In genomic region chr19:42640211-42640610, GRCm38 (mm10) we compare ENCODE assay signal across 29 mouse cellular contexts. TPM values are rescaled to one million over a fixed set of nuclear protein-coding genes. Genes with fewer than 3 reads are reported as not detected.
DNase-seq lines count a peak whose midpoint lies in the region; ATAC-seq and TF ChIP-seq lines count a peak whose summit lies in the region.
"Had no signal": no experiment of that assay in that cellular context is flagged by ENCODE, and none has a peak within 500 bp of the region (broad histone marks: within the 10 kb centered on the region; RNA-seq: fewer than 3 reads in every experiment).

No protein-coding gene starts in this region.

- no peak overlapping the region for H3K4me2 ChIP-seq in intestine, embryonic 14.5 days (ENCODE audit: low read length)
- H3K4me2 ChIP-seq in intestine, postnatal 0 days (replicated peaks; ENCODE audit: low read depth): no peak overlapping the region
- H3K4me2 ChIP-seq in stomach, embryonic 15.5 days: no peak overlapping the region
- H3K4me2 ChIP-seq: heart, embryonic 11.5 days; kidney, embryonic 15.5 days; liver, embryonic 13.5 days; midbrain, embryonic 15.5 days had no signal

- peak overlapping the region; percentile 82 for H3K27ac ChIP-seq in intestine, embryonic 14.5 days (ENCODE audit: low read depth)
- H3K27ac ChIP-seq in intestine, postnatal 0 days (ENCODE audit: low read depth, low read length): no peak overlapping the region
- H3K27ac ChIP-seq in stomach, embryonic 15.5 days: 0 out of 2 replicates have a peak overlapping the region, but pooled peaks have one; percentile 86
- H3K27ac ChIP-seq: kidney, embryonic 15.5 days; left cerebral cortex, adult 2 months; liver, embryonic 13.5 days; midbrain, embryonic 15.5 days had no signal

- no peaks in the 10 kb centered on the region for H3K36me3 ChIP-seq in intestine, embryonic 14.5 days (ENCODE audit: control insufficient read depth, insufficient read depth, low read length)
- H3K36me3 ChIP-seq in intestine, postnatal 0 days (ENCODE audit: control insufficient read depth, insufficient read depth): no peaks in the 10 kb centered on the region
- no peaks in the 10 kb centered on the region for H3K36me3 ChIP-seq in stomach, embryonic 15.5 days
- H3K36me3 ChIP-seq: kidney, embryonic 15.5 days; liver, embryonic 13.5 days; midbrain, embryonic 15.5 days had no signal

- H3K27me3 ChIP-seq in intestine, embryonic 14.5 days (replicated peaks; ENCODE audit: control insufficient read depth, insufficient read depth, low read length): no peaks in the 10 kb centered on the region
- no peaks in the 10 kb centered on the region for H3K27me3 ChIP-seq in intestine, postnatal 0 days (replicated peaks; ENCODE audit: control insufficient read depth, insufficient read depth, low read length)
- H3K27me3 ChIP-seq in stomach, embryonic 15.5 days (replicated peaks): no peaks in the 10 kb centered on the region
- H3K27me3 ChIP-seq: kidney, embryonic 15.5 days; liver, embryonic 13.5 days; midbrain, embryonic 15.5 days had no signal

- no peaks in the 10 kb centered on the region for H3K9me3 ChIP-seq in intestine, embryonic 14.5 days (ENCODE audit: control insufficient read depth, low read length)
- H3K9me3 ChIP-seq in intestine, postnatal 0 days (ENCODE audit: control insufficient read depth): no peaks in the 10 kb centered on the region
- H3K9me3 ChIP-seq in stomach, embryonic 15.5 days: no peaks in the 10 kb centered on the region
- H3K9me3 ChIP-seq: kidney, embryonic 15.5 days; liver, embryonic 13.5 days; midbrain, embryonic 15.5 days had no signal

- DNase-seq in intestine, embryonic 14.5 days (ENCODE audit: low spot score): peak; percentile 40
- DNase-seq in urinary bladder, adult 2 months (ENCODE audit: low spot score): peak; percentile 4
- no peak for DNase-seq in urinary bladder, postnatal 14 days (ENCODE audit: low spot score)
- DNase-seq in gastrocnemius, adult 8-10 months (ENCODE audit: low spot score in 2 of 2): no peak
- DNase-seq: adrenal gland, adult 2 months; adrenal gland, postnatal 36 days; B cell, adult 2 months; cerebellum, adult 2 months; cerebellum, postnatal 25 days; gastrocnemius, postnatal 25 days; heart, adult 18-20 months; kidney, adult 18-20 months; kidney, postnatal 25 days; left cerebral cortex, postnatal 4 days; liver, embryonic 13.5 days; lung, adult 2 months; lung, postnatal 14 days; thymus, adult 2 months; thymus, postnatal 36 days had no signal

- TF ChIP-seq CTCF in intestine, postnatal 0 days (IDR thresholded peaks at IDR 0.05; ENCODE audit: low read depth): no peak

- H3K9ac ChIP-seq in intestine, embryonic 14.5 days (ENCODE audit: low read length): no peak overlapping the region
- H3K9ac ChIP-seq in intestine, postnatal 0 days (ENCODE audit: low read depth, low read length): no peak overlapping the region
- H3K9ac ChIP-seq in stomach, embryonic 15.5 days: no peak overlapping the region
- H3K9ac ChIP-seq: kidney, embryonic 15.5 days; liver, embryonic 13.5 days; midbrain, embryonic 15.5 days had no signal

- WGBS in intestine, embryonic 14.5 days: 84% methylated on average over 9 of the region's 9 CpGs
- WGBS in intestine, postnatal 0 days: 72% methylated on average over 9 of the region's 9 CpGs
- WGBS in stomach, embryonic 15.5 days: 73% methylated on average over 9 of the region's 9 CpGs

- peaks cover 20% of the 10 kb centered on the region for H3K4me1 ChIP-seq in intestine, embryonic 14.5 days (replicated peaks; ENCODE audit: control insufficient read depth, insufficient read depth, low read length)
- no peaks in the 10 kb centered on the region for H3K4me1 ChIP-seq in intestine, postnatal 0 days (replicated peaks; ENCODE audit: control insufficient read depth, insufficient read depth, low read length)
- H3K4me1 ChIP-seq in stomach, embryonic 15.5 days: peaks cover 8% of the 10 kb centered on the region; the same call in 1 of the 2 replicates
- H3K4me1 ChIP-seq: liver, embryonic 13.5 days; midbrain, embryonic 15.5 days had no signal

- H3K4me3 ChIP-seq in intestine, embryonic 14.5 days (ENCODE audit: low read depth, low read length): no peak overlapping the region
- no peak overlapping the region for H3K4me3 ChIP-seq in intestine, postnatal 0 days (ENCODE audit: low read depth, low read length)
- no peak overlapping the region for H3K4me3 ChIP-seq in stomach, embryonic 15.5 days (replicated peaks)
- H3K4me3 ChIP-seq: kidney, embryonic 15.5 days; left cerebral cortex, adult 2 months; liver, embryonic 13.5 days; midbrain, embryonic 15.5 days had no signal

- ATAC-seq in intestine, embryonic 14.5 days (replicated peaks; ENCODE audit: low FRiP score, low TSS enrichment, low read depth): no peak
- ATAC-seq in intestine, postnatal 0 days: no peak
- no peak for ATAC-seq in stomach, embryonic 15.5 days (ENCODE audit: insufficient read depth, low FRiP score, low read depth)
- ATAC-seq: activated CD4-positive, CD25-positive, alpha-beta regulatory T cell, adult 4 months; forebrain, embryonic 14.5 days; hindbrain, embryonic 16.5 days; midbrain, embryonic 15.5 days had no signal

RNA-seq across cellular contexts. Expression of gene Loxl4, which starts 27.6 kb away (rescaled TPM):
- polyA plus RNA-seq in intestine, embryonic 14.5 days (2014; fragmentation: Nextera tagmentation; extraction: Ambion mirVana): 1.4 and 1.8 TPM in 2 replicates
- polyA plus RNA-seq in intestine, postnatal 0 days (2015; fragmentation: Nextera tagmentation; extraction: Ambion mirVana): 0.78 and 0.99 TPM in 2 replicates
- 8.7 and 9.1 TPM in 2 replicates for polyA plus RNA-seq in urinary bladder, adult 2 months (2012; rRNA removed)
- 2.7 and 3.1 TPM in 2 replicates for polyA plus RNA-seq in stomach, embryonic 15.5 days (2015; fragmentation: Nextera tagmentation; extraction: Ambion mirVana)
- total RNA-seq in gastrocnemius, adult 8-10 months (2022): 1 to 10 TPM in 2 of 4 experiments, under 1 TPM in 2; 0.56 to 1.3 (median 1.1) TPM
- total RNA-seq: neutrophil, adult 5-6 weeks had no signal

Comparison
In these comparisons a context has a peak if more than half of its experiments do, and no peak if none do; other contexts are left out.
1. DNase-seq: peak in intestine, embryonic 14.5 days (single experiment) and urinary bladder, adult 2 months (single experiment); none in urinary bladder, postnatal 14 days (single experiment) and gastrocnemius, adult 8-10 months (0 of 2).